Mouse (Mus musculus): ENCODE data around the gene Npas3. TPM values are rescaled to one million over a fixed set of nuclear protein-coding genes. Genes with fewer than 3 reads are reported as not detected.

The Npas3 gene
- polyA plus RNA-seq, 1 experiment from 2014 or later, result 2.0 TPM

- no peaks in the 10 kb centered on the region for H3K36me3 ChIP-seq (ENCODE audit: control insufficient read depth, insufficient read depth, low read length)
- 0 out of 2 replicates have a peak, but pooled peaks cover 3% of the 10 kb centered on the region for H3K4me1 ChIP-seq (replicated peaks; ENCODE audit: control insufficient read depth, insufficient read depth, low read length)
- no peak for DNase-seq (ENCODE audit: low spot score)
- no peak overlapping the region for H3K4me2 ChIP-seq
- ATAC-seq (replicated peaks; ENCODE audit: low FRiP score), result no peak
- no peak overlapping the region for H3K4me3 ChIP-seq (ENCODE audit: low read depth, low read length)
- 80% methylated on average over 3 of the region's 3 CpGs for WGBS
- no peaks in the 10 kb centered on the region for H3K27me3 ChIP-seq (replicated peaks; ENCODE audit: control insufficient read depth, insufficient read depth, low read length)
- H3K27ac ChIP-seq (ENCODE audit: low read depth, low read length), result no peak overlapping the region
- no peak overlapping the region for H3K9ac ChIP-seq (ENCODE audit: low read depth, low read length)
- no peaks in the 10 kb centered on the region for H3K9me3 ChIP-seq (ENCODE audit: control insufficient read depth, low read length)
Observed at GRCm38 (mm10) chr12:53302129-53302528, 53.7 kb downstream of the Npas3 start.

GRCm38 (mm10) chr12:53316715-53317114, 68.2 kb downstream of the Npas3 start:
- Histone ChIP-seq H3K36me3 (ENCODE audit: control insufficient read depth, insufficient read depth, low read length) (no peaks in the 10 kb centered on the region), H3K9ac (ENCODE audit: low read depth, low read length) (no peak overlapping the region), H3K4me2 (no peak overlapping the region), H3K4me1 (replicated peaks; ENCODE audit: control insufficient read depth, insufficient read depth, low read length) (no peaks in the 10 kb centered on the region), H3K27ac (ENCODE audit: low read depth, low read length) (no peak overlapping the region), H3K27me3 (replicated peaks; ENCODE audit: control insufficient read depth, insufficient read depth, low read length) (no peaks in the 10 kb centered on the region), H3K4me3 (ENCODE audit: low read depth, low read length) (no peak overlapping the region), H3K9me3 (ENCODE audit: control insufficient read depth, low read length) (no peaks in the 10 kb centered on the region)
- WGBS, result 33% methylated on average over 2 of the region's 2 CpGs
- DNase-seq (ENCODE audit: low spot score), result no peak
- ATAC-seq (replicated peaks; ENCODE audit: low FRiP score), result no peak

GRCm38 (mm10) chr12:53317801-53318200, 69.3 kb downstream of the Npas3 start:
- Histone ChIP-seq H3K27me3 (replicated peaks; ENCODE audit: control insufficient read depth, insufficient read depth, low read length) (no peaks in the 10 kb centered on the region), H3K4me3 (ENCODE audit: low read depth, low read length) (no peak overlapping the region), H3K9me3 (ENCODE audit: control insufficient read depth, low read length) (no peaks in the 10 kb centered on the region), H3K36me3 (ENCODE audit: control insufficient read depth, insufficient read depth, low read length) (no peaks in the 10 kb centered on the region), H3K27ac (ENCODE audit: low read depth, low read length) (no peak overlapping the region), H3K4me2 (no peak overlapping the region), H3K4me1 (replicated peaks; ENCODE audit: control insufficient read depth, insufficient read depth, low read length) (no peaks in the 10 kb centered on the region), H3K9ac (ENCODE audit: low read depth, low read length) (no peak overlapping the region)
- DNase-seq (ENCODE audit: low spot score), result no peak
- WGBS, result 52% methylated on average over 3 of the region's 3 CpGs
- no peak for ATAC-seq (replicated peaks; ENCODE audit: low FRiP score)

GRCm38 (mm10) chr12:53320526-53320925, 72.0 kb downstream of the Npas3 start:
- no peaks in the 10 kb centered on the region for H3K4me1 ChIP-seq (replicated peaks; ENCODE audit: control insufficient read depth, insufficient read depth, low read length)
- no peak overlapping the region for H3K9ac ChIP-seq (ENCODE audit: low read depth, low read length)
- H3K4me2 ChIP-seq, result no peak overlapping the region
- no peak for ATAC-seq (replicated peaks; ENCODE audit: low FRiP score)
- H3K27ac ChIP-seq (ENCODE audit: low read depth, low read length), result no peak overlapping the region
- H3K27me3 ChIP-seq (replicated peaks; ENCODE audit: control insufficient read depth, insufficient read depth, low read length), result no peaks in the 10 kb centered on the region
- H3K9me3 ChIP-seq (ENCODE audit: control insufficient read depth, low read length), result no peaks in the 10 kb centered on the region
- H3K4me3 ChIP-seq (ENCODE audit: low read depth, low read length), result no peak overlapping the region
- 86% methylated on average over 2 of the region's 2 CpGs for WGBS
- no peaks in the 10 kb centered on the region for H3K36me3 ChIP-seq (ENCODE audit: control insufficient read depth, insufficient read depth, low read length)
- DNase-seq (ENCODE audit: low spot score), result no peak

GRCm38 (mm10) chr12:53321018-53321417, 72.5 kb downstream of the Npas3 start:
- DNase-seq (ENCODE audit: low spot score), result no peak
- 75% methylated on average over 12 of the region's 12 CpGs for WGBS
- H3K4me1 ChIP-seq (replicated peaks; ENCODE audit: control insufficient read depth, insufficient read depth, low read length), result no peaks in the 10 kb centered on the region
- H3K4me3 ChIP-seq (ENCODE audit: low read depth, low read length), result no peak overlapping the region
- H3K9me3 ChIP-seq (ENCODE audit: control insufficient read depth, low read length), result no peaks in the 10 kb centered on the region
- ATAC-seq (replicated peaks; ENCODE audit: low FRiP score), result no peak
- no peak overlapping the region for H3K9ac ChIP-seq (ENCODE audit: low read depth, low read length)
- no peaks in the 10 kb centered on the region for H3K27me3 ChIP-seq (replicated peaks; ENCODE audit: control insufficient read depth, insufficient read depth, low read length)
- no peak overlapping the region for H3K4me2 ChIP-seq
- no peaks in the 10 kb centered on the region for H3K36me3 ChIP-seq (ENCODE audit: control insufficient read depth, insufficient read depth, low read length)
- H3K27ac ChIP-seq (ENCODE audit: low read depth, low read length), result no peak overlapping the region

GRCm38 (mm10) chr12:53321944-53322343, 73.5 kb downstream of the Npas3 start:
- ATAC-seq (replicated peaks; ENCODE audit: low FRiP score) (no peak), DNase-seq (ENCODE audit: low spot score) (no peak)
- H3K27me3 ChIP-seq (replicated peaks; ENCODE audit: control insufficient read depth, insufficient read depth, low read length), result no peaks in the 10 kb centered on the region
- WGBS, result 76% methylated on average over 2 of the region's 2 CpGs
- H3K27ac ChIP-seq (ENCODE audit: low read depth, low read length), result no peak overlapping the region
- H3K9ac ChIP-seq (ENCODE audit: low read depth, low read length), result no peak overlapping the region
- no peak overlapping the region for H3K4me2 ChIP-seq
- no peak overlapping the region for H3K4me3 ChIP-seq (ENCODE audit: low read depth, low read length)
- H3K4me1 ChIP-seq (replicated peaks; ENCODE audit: control insufficient read depth, insufficient read depth, low read length), result no peaks in the 10 kb centered on the region
- no peaks in the 10 kb centered on the region for H3K9me3 ChIP-seq (ENCODE audit: control insufficient read depth, low read length)
- no peaks in the 10 kb centered on the region for H3K36me3 ChIP-seq (ENCODE audit: control insufficient read depth, insufficient read depth, low read length)

GRCm38 (mm10) chr12:53327653-53328188, 79.2 kb downstream of the Npas3 start:
- no peaks in the 10 kb centered on the region for H3K4me1 ChIP-seq (replicated peaks; ENCODE audit: control insufficient read depth, insufficient read depth, low read length)
- ATAC-seq (replicated peaks; ENCODE audit: low FRiP score) (no peak), DNase-seq (ENCODE audit: low spot score) (no peak)
- WGBS, result 36% methylated on average over 3 of the region's 3 CpGs
- no peak overlapping the region for H3K4me3 ChIP-seq (ENCODE audit: low read depth, low read length)
- no peaks in the 10 kb centered on the region for H3K9me3 ChIP-seq (ENCODE audit: control insufficient read depth, low read length)
- no peaks in the 10 kb centered on the region for H3K36me3 ChIP-seq (ENCODE audit: control insufficient read depth, insufficient read depth, low read length)
- no peak overlapping the region for H3K9ac ChIP-seq (ENCODE audit: low read depth, low read length)
- H3K27me3 ChIP-seq (replicated peaks; ENCODE audit: control insufficient read depth, insufficient read depth, low read length), result no peaks in the 10 kb centered on the region
- no peak overlapping the region for H3K4me2 ChIP-seq
- no peak overlapping the region for H3K27ac ChIP-seq (ENCODE audit: low read depth, low read length)

GRCm38 (mm10) chr12:53328257-53328736, 79.8 kb downstream of the Npas3 start:
- no peaks in the 10 kb centered on the region for H3K27me3 ChIP-seq (replicated peaks; ENCODE audit: control insufficient read depth, insufficient read depth, low read length)
- no peaks in the 10 kb centered on the region for H3K4me1 ChIP-seq (replicated peaks; ENCODE audit: control insufficient read depth, insufficient read depth, low read length)
- ATAC-seq (replicated peaks; ENCODE audit: low FRiP score), result no peak
- H3K27ac ChIP-seq (ENCODE audit: low read depth, low read length), result no peak overlapping the region
- 42% methylated on average over 5 of the region's 5 CpGs for WGBS
- no peak overlapping the region for H3K9ac ChIP-seq (ENCODE audit: low read depth, low read length)
- H3K4me3 ChIP-seq (ENCODE audit: low read depth, low read length), result no peak overlapping the region
- DNase-seq (ENCODE audit: low spot score), result no peak
- no peaks in the 10 kb centered on the region for H3K9me3 ChIP-seq (ENCODE audit: control insufficient read depth, low read length)
- no peak overlapping the region for H3K4me2 ChIP-seq
- no peaks in the 10 kb centered on the region for H3K36me3 ChIP-seq (ENCODE audit: control insufficient read depth, insufficient read depth, low read length)

GRCm38 (mm10) chr12:53330141-53330540, 81.7 kb downstream of the Npas3 start:
- H3K9ac ChIP-seq (ENCODE audit: low read depth, low read length), result no peak overlapping the region
- 86% methylated on average over 6 of the region's 6 CpGs for WGBS
- H3K4me1 ChIP-seq (replicated peaks; ENCODE audit: control insufficient read depth, insufficient read depth, low read length), result no peaks in the 10 kb centered on the region
- no peak overlapping the region for H3K4me2 ChIP-seq
- H3K36me3 ChIP-seq (ENCODE audit: control insufficient read depth, insufficient read depth, low read length), result no peaks in the 10 kb centered on the region
- ATAC-seq (replicated peaks; ENCODE audit: low FRiP score) (no peak), DNase-seq (ENCODE audit: low spot score) (no peak)
- H3K4me3 ChIP-seq (ENCODE audit: low read depth, low read length), result no peak overlapping the region
- no peaks in the 10 kb centered on the region for H3K27me3 ChIP-seq (replicated peaks; ENCODE audit: control insufficient read depth, insufficient read depth, low read length)
- no peaks in the 10 kb centered on the region for H3K9me3 ChIP-seq (ENCODE audit: control insufficient read depth, low read length)
- no peak overlapping the region for H3K27ac ChIP-seq (ENCODE audit: low read depth, low read length)
